Mouse (Mus musculus): ENCODE measurements around the gene Vmn1r18. TPM values are rescaled to one million over a fixed set of nuclear protein-coding genes. Genes with fewer than 3 reads are reported as not detected.
"Not testable (repeated sequence)": the region's sequence is repeated elsewhere in the genome, so short reads cannot be mapped to it uniquely, and the experiment has no call there.

Vmn1r18 gene
- total RNA-seq (2021): not detected

GRCm38 (mm10) chr6:57395683-57396082 lies at the start of gene Vmn1r18:
Gene Vmn1r18 (minus strand): TSS chr6:57395783.
- intact Hi-C loops (cut with DNase I): no loop called here
- DNase-seq: no peak

- intact Hi-C loops (cut with DNase I): loop anchor here (1.0 to 5.0 kb wide), 2 partner anchors 139 to 431 kb away; no protein-coding TSS in a partner anchor
- peak; percentile 9 to 31 for DNase-seq
Observed at GRCm38 (mm10) chr6:57431196-57431595, 35.6 kb upstream of the Vmn1r18 start.

- no peak for DNase-seq
Observed at GRCm38 (mm10) chr6:57428630-57429029, 33.0 kb upstream of the Vmn1r18 start, which contains the start of gene Vmn1r20. Gene Vmn1r20 (plus strand): TSS chr6:57428930.

DNA sequence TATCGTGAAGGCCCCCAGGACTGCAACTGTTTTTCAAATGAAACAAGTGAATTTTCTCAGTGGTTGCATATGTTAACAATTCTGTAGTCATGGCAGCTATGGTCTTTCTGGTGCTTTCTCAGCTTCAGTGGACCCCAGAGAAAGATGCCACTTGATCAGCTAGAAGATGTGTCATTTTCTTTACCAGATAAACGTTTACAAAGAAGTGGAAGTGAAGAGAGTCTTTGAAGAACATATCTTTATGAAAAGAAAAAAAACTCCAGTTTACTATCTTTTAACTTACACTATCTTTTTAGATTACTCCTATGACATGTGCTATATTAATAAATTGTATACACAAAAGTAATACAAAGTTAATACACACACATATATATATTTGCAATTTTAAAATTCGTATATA lies 7.9 kb upstream of the Vmn1r18 start, which contains the start of gene Vmn1r19:
Gene Vmn1r19, plus strand, starts transcription at position 301 of the 400 bp plus-strand sequence.
- intact Hi-C loops (cut with DNase I); DNase-seq: not testable (repeated sequence)

More at GRCm38 (mm10) chr6:57428630-57429029, 33.0 kb upstream of the Vmn1r18 start, which contains the start of gene Vmn1r20:
- intact Hi-C loops (cut with DNase I): no loop called here

DNA sequence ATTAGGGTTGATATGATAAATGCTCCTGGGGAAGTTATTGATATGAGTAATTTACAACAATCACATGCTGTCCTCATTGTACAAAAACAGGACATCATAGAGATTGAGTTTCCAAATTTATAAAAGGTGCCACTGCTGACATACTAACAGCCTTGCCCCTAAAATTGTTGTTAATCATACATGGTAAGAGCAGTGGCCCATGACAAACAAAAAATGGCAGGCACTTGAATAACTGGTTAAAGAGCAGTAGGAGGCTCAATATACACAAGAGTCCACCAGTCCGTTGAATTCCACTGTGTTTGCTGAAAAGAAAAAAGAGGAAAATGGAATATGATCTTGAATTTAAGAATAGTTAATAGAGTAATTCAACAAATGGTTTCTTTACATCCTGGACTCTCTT lies 28.1 kb downstream of the Vmn1r18 start:
- DNase-seq: no peak
- intact Hi-C loops (cut with DNase I): no loop called here

DNA sequence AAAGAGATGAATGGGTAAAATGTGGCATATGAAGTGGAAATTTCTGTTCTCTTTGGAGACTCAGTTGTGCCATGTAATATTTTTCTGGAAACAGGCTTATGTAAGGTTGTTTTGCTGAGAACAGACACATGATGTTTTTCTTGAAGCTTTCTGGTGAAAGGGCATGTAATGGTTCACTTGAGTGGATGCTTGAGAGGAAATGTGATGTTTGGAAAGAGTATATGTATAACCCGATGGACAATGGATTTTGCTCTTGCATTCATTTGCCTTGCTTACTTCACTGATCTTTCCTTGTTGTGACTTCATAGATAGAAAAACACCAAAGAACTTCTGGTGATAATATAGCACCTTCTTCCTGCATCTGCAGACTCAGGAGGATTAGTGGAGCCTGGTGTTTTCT lies 29.7 kb downstream of the Vmn1r18 start:
- DNase-seq; intact Hi-C loops (cut with DNase I): not testable (repeated sequence)

DNA sequence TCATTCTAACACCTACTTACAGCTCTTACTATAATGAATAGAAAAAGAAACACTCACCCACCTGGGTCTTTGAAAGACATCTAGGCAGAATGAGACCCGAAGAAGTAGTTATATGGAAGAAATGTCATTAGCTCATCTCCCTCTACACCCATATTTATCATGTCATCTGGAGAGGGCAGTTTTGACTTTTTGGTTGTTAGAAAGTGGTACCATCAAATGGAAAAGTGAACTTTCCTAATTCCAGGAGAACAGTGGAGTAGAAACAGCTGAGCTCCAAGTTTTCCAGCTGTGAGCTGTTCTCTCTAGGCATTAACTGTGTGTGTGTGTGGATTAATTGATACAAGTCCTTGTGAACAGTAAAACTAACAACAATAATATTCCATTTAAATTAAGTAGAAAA lies 32.0 kb downstream of the Vmn1r18 start, which contains the start of gene Vmn1r17:
Gene Vmn1r17, minus strand, starts transcription at position 101 of the 400 bp plus-strand sequence.
- intact Hi-C loops (cut with DNase I): no loop called here
- DNase-seq: no peak

GRCm38 (mm10) chr6:57356864-57357263 lies 38.7 kb downstream of the Vmn1r18 start:
- DNase-seq: no peak
- intact Hi-C loops (cut with DNase I): no loop called here

DNA sequence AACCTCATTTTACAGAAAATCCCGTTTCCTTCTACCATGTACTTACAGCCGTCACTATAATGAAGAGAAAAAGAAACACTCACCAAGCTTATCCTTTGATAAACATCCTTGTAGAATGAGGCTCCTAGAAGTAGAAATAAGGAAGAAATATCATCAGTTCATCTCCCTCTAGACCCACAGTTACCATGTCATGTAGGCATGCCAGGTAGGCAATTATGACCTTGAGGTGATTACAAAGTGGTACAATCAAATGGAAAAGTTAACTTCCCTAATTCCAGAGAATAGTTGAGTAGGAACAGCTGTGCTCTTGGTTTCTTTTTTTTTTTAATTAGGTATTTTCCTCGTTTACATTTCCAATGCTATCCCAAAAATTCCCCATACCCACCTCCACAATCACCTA lies 66.2 kb downstream of the Vmn1r18 start, which contains the start of gene Vmn1r16:
Gene Vmn1r16, minus strand, starts transcription at position 101 of the 400 bp plus-strand sequence.
- intact Hi-C loops (cut with DNase I): no loop called here

More for the DNA sequence above, 66.2 kb downstream of the Vmn1r18 start, which contains the start of gene Vmn1r16:
- DNase-seq: no peak

Other genes with a start within 250 kb of the Vmn1r18 start
- not detected for gene Vmn1r12, start 238.9 kb downstream of the Vmn1r18 start, total RNA-seq (2021)
- gene Vmn1r13, start 192.5 kb downstream of the Vmn1r18 start, total RNA-seq (2021): not detected
- not detected for gene Vmn1r14, start 164.1 kb downstream of the Vmn1r18 start, total RNA-seq (2021)
- not detected for gene Vmn1r15, start 137.8 kb downstream of the Vmn1r18 start, total RNA-seq (2021)
- gene Vmn1r16, start 66.3 kb downstream of the Vmn1r18 start, total RNA-seq (2021): not detected
- gene Vmn1r17, start 32.1 kb downstream of the Vmn1r18 start, total RNA-seq (2021): not detected
- gene Vmn1r19, start 8.0 kb upstream of the Vmn1r18 start, total RNA-seq (2021): not detected
- gene Vmn1r20, start 33.1 kb upstream of the Vmn1r18 start, total RNA-seq (2021): not detected
- gene Ppm1k, start 139.7 kb upstream of the Vmn1r18 start, total RNA-seq (2021): 10 to 100 TPM; 19.1 to 23.2 TPM
- gene Herc6, start 185.2 kb upstream of the Vmn1r18 start, total RNA-seq (2021): 1 to 10 TPM; 2.4 to 3.6 TPM

Data from heart, postnatal 10 days (tissue).